Mouse (Mus musculus) liver, adult 2 months (tissue): ENCODE data around the gene Sema3f.

Experiments
- CTCF ChIP-seq: fragments of 200-500 bp; IDR thresholded peaks from 2 replicates; pipeline ENCODE4 v1.5.1; 2011; ENCODE audit warnings: low read depth, low read length, control low read depth
- POLR2A ChIP-seq: fragments of 200-500 bp; IDR thresholded peaks from 2 replicates; pipeline ENCODE4 v1.6.1; 2011; ENCODE audit warnings: low read length, control low read depth; ENCODE audit not compliant: insufficient read depth; ENCODE audit errors: extremely low read depth

DNA sequence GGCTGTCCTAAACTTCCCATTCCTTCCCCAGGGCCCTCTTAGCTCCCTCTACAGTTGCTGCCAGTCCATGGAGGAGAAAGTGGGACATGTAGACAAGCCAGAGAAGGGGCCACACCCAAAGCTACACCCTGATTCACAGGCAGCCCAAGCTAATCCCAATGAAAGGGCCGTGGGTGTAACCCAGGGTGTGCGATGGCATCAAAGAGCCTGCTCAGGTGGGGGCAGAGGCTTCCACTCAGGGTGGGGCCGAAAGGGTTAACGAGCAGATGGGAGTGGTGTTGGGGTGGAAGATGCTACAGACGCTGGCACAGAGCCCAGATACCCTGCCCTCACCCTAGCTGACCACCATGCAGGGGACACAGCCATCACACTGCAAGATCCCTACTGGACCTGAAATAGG is 17.5 kb downstream of the Sema3f start:
- TF ChIP-seq CTCF (no peak), POLR2A (no peak)
